Mouse (Mus musculus) induced T-regulatory cell, adult 2 months (primary cell): ENCODE measurements at regions not wholly inside any gene's neighbourhood (a gene's known extent, or its start where the extent isn't known, plus 50 kb on each side); places are given as distances from the start of the nearest gene placed in this dataset.

ENCODE experiments used
- DNase-seq: peaks from one replicate; pipeline ENCODE4 v3.0.0-alpha.2; 2012; ENCODE audit warnings: low read depth

DNA sequence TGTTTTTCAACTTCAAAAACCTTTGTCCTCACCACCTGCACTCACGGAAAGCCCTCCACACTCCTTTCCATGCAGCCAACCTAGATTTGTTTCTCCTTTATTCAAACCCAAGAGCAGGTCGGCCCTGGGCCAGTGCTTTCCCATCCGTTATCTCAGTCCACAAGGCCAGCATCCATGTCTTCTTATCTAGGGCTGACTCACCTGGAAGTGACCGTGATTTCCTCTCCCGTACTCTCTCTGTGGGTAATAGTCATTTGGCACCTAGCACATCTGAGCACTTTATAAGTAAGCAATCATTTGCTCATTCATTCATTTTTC, 106.2 kb downstream of the Rassf10 start:
- no peak for DNase-seq

DNA sequence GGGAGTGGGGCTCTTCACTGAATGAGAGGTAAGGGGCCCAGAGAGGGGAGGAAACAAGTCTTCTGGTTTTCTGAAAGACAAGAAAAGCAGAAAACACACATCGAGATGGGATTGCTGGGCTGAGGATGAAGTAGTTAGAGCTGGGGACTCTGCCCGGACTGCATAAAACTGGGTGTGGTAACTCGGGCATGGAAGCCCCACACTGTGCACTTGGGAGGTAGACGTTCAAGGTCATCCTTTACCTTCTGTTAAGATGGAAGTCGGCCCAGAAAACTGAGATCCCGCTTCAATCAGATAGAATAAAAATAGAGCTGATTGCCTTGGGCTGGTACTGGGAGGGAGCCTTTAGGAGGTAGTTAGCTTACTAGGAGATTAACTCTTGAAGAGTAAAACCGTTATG, 107.2 kb downstream of the Rassf10 start:
- no peak for DNase-seq

GRCm38 (mm10) chr7:113066536-113066935, 112.8 kb downstream of the Rassf10 start:
- DNase-seq: no peak

DNA sequence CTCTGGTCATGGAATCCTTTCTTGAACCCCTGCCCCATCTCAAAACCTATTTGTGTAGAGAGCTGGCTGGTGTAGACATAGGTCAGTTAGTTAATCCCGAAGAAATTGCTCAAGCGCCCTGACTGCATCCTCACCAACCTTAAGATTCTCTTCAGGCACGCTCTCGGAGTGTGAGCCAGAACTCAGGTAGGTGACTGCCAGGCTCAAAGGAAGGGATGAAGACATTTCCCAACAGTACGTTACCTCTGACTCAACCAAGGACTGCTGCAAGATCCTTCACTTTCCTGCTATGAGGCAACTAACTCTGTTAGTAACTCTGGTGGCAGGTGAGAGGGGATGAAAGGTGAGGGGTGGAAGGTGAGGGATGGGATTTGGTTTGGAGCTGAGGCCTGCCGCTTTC, 114.5 kb downstream of the Rassf10 start:
- DNase-seq: no peak

DNA sequence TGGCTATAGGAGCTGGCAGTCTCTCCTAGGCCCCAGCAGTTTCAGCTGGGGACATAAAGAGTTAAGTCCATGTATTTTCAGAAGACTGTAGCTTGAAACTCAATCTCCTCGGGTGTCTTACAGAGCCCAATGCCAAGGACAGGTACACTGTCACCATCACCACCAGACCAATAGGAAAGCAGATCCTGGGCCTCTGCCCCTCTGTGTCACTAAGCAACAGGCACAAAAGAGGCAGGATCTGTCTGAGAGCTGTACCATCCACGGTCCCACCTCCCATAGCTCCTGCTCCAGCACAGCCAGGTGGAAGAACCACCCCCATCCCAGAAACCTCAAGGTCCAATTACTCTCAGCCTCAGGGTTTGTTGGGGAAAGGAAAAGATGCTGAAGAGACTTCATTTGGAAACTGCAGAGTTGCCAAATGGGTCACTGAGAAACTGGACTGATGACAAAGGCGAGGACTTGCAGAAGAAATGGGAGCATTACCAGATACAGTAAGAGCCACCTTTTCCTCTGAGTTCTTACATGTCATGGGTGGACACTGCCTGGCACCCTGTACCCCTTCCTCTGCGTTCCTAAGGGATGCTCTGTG, 115.7 kb downstream of the Rassf10 start:
- no peak for DNase-seq

GRCm38 (mm10) chr7:113071418-113071817, 117.7 kb downstream of the Rassf10 start:
- no peak for DNase-seq

- no peak for DNase-seq
Measured at GRCm38 (mm10) chr7:113073781-113074180, 120.0 kb downstream of the Rassf10 start.

DNA sequence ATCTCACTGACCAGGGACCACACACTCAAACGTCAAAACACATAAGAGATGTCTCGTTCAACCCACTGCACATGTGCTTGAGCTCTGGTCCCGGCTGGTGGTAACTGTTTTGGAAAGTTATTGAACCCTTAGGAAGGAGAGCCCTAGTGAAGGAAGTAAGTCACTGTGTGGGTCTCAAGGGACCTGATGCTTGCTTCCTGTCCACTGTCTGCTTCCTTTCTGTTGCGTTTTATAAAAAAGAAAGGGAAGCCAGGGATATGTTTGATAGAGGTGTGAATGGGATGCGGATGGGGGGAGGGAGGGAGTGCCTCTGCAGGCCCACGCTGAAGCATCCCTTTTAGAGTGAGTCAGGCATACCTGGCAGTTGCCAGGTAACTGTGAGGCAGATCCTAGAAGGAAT, 121.6 kb downstream of the Rassf10 start:
- DNase-seq: no peak

DNA sequence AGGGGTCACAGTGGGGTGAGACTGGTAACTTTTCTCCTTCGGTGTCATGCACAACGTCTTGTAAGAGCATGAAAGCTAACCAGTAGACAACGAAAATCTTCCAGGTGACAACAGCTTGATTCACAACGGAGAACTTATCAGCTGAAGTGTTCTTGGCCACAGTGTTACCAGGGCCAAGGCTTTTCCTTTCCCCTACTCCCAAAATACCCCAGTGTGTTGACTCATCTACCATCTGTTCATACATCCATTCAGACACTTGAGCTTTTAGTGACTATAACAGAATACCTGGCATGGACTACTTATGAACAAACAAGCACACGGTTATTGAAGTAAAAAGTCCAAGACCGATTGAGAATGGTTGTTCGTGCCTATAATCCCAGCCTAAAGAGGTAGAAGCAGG, 122.5 kb downstream of the Rassf10 start:
- no peak for DNase-seq

DNA sequence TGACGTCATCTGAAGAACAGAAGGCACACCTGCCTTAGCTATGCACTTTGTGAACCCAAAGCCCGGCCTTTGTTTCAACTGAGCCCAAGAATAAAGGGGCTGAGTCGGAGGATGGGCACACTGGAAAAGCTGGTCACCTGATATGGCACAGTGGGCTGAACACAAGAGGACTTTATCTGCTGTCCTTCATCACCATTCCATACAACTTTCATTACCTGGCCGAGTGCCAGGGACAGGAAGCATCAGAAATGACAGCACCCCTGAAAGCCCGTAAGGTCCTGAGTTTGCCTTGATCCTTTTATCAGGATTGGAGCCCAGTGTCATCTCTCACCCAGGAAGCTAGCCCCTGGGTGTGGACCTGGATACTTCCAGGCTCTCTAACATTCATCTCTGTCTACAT, 126.1 kb upstream of the Arntl start:
- no peak for DNase-seq

DNA sequence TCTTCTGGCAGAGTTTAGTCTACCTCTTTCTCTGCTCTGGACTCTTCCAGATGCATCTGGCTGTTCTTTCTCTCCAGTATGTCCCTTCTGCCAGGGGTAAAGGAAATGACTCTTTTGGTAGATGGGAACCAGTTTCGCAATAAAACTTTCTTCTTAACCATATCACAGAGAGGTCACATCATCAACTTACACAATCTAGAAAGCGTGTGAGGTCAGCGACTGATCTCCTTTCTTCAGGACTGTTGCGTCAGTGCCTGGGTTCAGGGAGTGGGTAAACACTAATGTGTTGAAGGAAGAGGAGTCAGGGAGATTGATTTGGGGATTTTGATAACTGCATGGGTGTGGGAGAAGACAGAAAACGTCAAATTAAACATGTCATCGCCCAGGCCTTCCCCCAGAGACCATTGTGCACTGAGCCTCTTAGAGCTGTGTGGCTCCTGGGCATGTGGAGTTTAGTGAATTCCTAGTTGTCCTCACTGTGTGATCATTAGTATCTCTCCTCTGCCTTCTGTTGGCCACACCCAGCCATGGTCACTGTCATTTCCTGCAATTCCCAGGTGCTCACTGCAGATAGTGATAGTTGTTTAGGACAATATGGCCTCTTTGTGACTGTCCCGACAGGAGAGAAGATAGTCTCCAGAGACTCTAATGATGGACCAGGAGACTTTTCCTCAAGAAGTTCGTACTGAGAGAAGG, 122.2 kb upstream of the Arntl start:
- no peak for DNase-seq

DNA sequence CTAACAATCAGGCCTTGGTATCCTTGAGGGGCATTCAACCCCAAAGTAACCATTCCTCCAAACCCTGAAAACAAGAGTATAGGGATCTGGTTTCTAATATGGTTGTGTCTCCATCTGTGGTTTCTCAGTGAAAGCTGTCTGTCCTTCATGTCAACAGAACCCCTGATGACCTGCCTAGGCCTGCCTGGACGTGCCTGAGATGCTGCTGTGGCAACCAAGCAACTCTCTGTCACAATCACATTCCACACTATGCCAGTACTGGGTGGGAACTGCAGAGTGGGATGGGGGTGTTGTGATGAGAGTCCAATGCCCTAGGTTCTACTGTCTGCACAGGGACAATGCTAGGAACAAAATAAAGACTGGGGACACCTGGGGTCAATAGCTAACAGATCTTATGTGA, 121.1 kb upstream of the Arntl start:
- DNase-seq: no peak

- DNase-seq: no peak
Measured at GRCm38 (mm10) chr7:113087646-113088045, 119.6 kb upstream of the Arntl start.

DNA sequence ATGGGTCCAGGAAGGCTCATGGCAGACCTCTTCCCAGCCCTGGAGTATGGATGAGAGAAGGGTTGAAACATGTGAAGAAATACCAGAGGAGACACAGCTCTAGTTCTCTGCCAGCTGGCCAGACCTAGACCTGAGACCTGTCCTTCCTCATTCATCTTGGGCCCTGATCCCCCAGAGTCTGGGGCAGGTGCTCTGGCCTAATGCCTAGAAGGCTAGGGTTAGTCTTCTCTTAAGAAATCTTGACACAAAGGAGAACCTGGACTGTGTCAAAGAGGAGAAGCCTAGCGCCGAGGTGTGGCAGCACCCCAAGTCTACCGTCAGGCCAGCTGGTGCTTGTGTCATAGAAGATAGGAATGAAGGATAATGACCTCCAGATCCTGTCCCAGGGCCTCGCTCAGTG, 118.2 kb upstream of the Arntl start:
- no peak for DNase-seq

- no peak for DNase-seq
Measured at GRCm38 (mm10) chr7:113093931-113094330, 113.3 kb upstream of the Arntl start.

- no peak for DNase-seq
Measured at GRCm38 (mm10) chr7:113095092-113095491, 112.2 kb upstream of the Arntl start.

DNA sequence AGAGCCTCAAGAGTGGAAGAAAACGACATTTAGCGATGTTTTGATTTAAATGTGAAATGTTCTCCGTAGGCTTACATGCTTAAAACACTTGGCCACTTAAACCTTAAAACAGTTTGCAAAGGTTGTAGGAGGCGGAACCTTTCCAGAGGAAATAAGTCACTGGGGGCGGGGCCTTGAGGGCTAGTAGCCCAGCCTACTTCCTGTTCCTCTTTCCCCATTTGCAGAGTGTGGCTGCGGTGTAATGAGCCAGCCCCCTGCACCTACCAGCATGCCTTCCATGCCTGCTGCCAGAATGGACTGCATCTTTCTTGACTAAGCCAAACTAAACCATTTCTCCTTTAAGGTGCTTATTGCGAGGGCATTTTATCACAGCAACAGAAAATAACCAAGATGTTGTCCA, 103.0 kb upstream of the Arntl start:
- peak; percentile 9 for DNase-seq

- DNase-seq: no peak
Measured at GRCm38 (mm10) chr7:113105359-113105758, 101.9 kb upstream of the Arntl start.

- no peak for DNase-seq
Measured at GRCm38 (mm10) chr7:113106731-113107130, 100.5 kb upstream of the Arntl start.

- no peak for DNase-seq
Measured at GRCm38 (mm10) chr7:113107965-113108364, 99.3 kb upstream of the Arntl start.

DNA sequence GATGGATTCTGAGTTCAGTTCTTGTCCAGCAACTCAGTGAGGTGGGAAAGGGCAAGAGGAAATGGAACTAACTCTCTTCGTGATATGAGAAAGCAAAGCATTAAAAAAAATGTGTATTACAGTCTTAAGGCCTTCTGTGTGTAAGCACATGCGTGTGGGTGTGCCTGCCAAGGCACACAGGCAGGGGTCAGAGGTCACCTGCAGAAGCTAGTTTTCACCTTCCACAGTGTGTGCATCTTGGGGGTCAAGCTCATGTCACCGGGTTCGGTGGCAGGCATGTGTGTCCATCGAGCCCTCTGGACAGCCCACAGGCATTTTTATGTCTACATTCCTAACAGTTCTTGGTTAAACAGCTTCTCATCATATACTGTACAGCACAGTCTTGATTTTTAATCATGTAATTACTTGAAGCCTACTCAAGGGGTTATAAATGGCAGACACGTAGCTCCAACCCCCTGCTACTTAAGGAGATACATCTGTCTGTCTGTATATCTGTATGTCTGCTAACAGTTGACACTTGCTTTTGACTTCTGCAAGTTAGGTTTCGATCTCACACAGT, 98.7 kb upstream of the Arntl start:
- DNase-seq: no peak

- DNase-seq: no peak
Measured at GRCm38 (mm10) chr7:113109481-113109880, 97.8 kb upstream of the Arntl start.

- no peak for DNase-seq
Measured at GRCm38 (mm10) chr7:113110867-113111508, 96.3 kb upstream of the Arntl start.
